Mouse (Mus musculus): ENCODE measurements around the gene Ankmy1.

Gene Ankmy1

GRCm38 (mm10) chr1:92814319-92814718, 88.4 kb downstream of the Ankmy1 start:
- Histone ChIP-seq H3K27me3 (ENCODE audit: insufficient read depth, low read length) (no peaks in the 10 kb centered on the region), H3K36me3 (ENCODE audit: insufficient read depth, low read length) (no peaks in the 10 kb centered on the region), H3K9me3 (ENCODE audit: low read length) (peaks cover 29% of the 10 kb centered on the region), H3K4me1 (replicated peaks; ENCODE audit: low read depth, low read length) (no peaks in the 10 kb centered on the region), H3K4me3 (replicated peaks; ENCODE audit: low read length) (no peak overlapping the region)
- TF ChIP-seq CTCF (conservative IDR thresholded peaks at IDR 0.05; ENCODE audit: low read length) (no peak), POU5F1 (IDR thresholded peaks at IDR 0.05; ENCODE audit: borderline replicate concordance, low read length) (no peak), NANOG (IDR thresholded peaks at IDR 0.05; ENCODE audit: borderline replicate concordance, low read length) (no peak)
